Mouse (Mus musculus): Measurements from ENCODE around the gene Sh3bp4.
A peak's percentile ranks its signal among the peaks of the same experiment; 100 is the strongest.

Gene Sh3bp4

GRCm38 (mm10) chr1:89093696-89094095, 23.5 kb downstream of the Sh3bp4 start:
- no peak for DNase-seq (ENCODE audit: low spot score)

DNA sequence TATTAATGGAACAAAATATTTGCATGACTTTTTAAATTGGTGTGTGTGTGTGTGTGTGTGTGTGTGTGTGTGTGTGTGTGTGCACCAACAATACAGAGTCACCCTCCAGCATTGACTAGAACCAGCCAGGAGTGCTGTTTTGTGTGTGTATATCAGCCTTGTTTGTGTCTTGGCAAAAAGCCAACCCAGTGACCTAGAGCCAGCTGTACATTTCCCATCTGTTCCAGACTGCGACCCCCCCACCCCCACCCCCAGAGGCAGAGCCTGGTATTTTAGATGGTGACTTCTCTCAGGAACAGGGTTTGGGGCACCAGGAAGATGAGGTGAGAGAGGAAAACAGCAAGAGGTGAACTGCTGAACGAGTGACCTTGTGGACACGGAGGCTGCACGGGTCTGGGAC, 24.2 kb downstream of the Sh3bp4 start:
- no peak for DNase-seq (ENCODE audit: low spot score)

- DNase-seq (ENCODE audit: low spot score), result no peak
Observed at GRCm38 (mm10) chr1:89095642-89096424, 25.6 kb downstream of the Sh3bp4 start.

- no peak for DNase-seq (ENCODE audit: low spot score)
Observed at GRCm38 (mm10) chr1:89102231-89103003, 32.2 kb downstream of the Sh3bp4 start.

DNA sequence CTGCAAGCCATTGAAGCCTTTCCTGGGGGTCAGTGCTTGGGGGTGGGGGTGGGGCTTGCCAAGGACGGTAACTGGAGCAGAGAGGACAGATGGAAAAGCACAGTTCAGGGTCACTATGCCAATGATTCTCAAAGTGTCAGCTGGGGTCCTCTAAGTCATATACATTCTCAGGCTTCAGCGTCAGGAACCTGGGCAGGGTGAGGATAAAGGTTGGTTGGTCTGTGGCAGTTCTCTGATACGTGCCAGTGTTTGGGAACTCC, 32.7 kb downstream of the Sh3bp4 start:
- no peak for DNase-seq (ENCODE audit: low spot score)

- DNase-seq (ENCODE audit: low spot score), result no peak
Observed at GRCm38 (mm10) chr1:89103505-89103904, 33.3 kb downstream of the Sh3bp4 start.

DNA sequence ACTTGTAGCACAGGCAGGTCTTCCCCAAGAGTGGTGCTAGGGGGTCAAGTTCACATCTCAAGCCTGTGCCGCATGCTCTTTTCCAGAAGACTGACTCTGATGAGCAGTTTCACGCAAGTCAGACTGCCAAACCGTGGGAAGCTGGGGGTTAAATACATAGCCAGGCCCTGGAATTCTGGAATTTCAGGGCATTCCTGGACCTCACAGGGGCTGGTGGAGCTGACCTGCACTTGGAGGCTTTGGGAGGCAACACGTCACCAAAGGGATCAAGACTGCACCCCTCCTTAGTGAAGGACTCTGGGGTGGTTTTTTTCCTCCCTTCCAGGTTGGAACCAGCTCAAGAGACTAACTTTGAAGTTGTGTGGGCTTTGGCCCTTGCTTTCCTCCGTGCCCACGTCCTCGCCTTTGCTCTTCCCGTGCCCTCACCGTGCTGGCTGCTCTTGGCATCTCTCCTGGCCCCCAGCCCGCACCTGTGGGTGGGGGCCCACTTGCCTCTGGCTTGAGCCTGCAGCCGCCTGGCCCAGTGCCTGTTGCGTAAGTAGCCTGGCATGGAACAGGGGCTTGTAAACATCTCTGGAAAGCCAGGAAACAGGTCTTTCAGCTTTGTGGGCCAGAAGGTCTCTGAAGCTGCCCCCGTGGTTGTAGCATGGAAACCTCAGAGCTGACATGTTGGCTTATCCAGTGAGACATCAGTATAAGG, 34.0 kb downstream of the Sh3bp4 start:
- peak; percentile 45 for DNase-seq (ENCODE audit: low spot score)

DNA sequence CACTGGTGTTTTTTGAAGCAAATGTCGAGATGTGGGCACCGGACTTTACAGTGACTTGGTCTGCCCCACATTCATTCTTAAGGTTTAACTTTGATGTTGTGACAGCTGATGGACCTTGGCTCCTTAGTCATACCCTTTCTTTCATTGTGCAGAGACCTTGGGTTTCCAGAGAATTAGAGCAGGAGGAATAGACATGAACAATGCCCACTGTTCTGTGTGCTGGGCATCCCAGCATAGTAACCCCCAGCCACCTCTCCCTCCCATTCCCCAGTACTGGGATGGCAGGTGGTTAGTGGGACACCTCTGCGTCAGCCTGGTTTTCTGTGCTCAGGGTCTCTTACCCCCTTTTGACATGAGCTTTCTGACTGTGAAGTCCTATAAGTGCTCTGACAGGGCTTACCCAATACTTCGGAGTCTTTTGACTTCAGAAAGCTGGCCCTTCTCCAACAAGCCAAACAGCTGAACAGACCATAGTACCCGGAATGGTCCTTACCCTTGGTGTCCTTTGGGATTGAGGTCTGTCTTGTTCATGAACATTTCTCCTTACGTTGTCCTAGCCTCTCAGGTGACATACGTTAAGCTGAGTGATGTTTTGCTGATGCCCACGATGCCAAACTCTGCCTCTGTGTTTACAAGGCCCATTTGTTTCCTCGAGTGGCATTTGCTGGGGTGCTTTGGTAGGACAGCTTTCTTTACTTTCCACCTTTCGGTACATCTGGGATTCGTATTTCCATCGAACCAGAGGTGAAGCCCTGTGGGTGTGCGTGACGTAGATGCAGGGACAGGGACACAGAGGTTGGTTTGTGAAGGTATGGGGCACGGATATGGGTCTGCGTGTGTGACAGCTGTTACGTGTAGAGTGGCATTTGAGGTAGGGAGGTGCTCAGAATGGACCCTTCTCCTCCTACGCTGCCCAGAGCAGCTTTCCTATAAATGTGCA, 35.9 kb downstream of the Sh3bp4 start:
- DNase-seq (ENCODE audit: low spot score), result no peak

- no peak for DNase-seq (ENCODE audit: low spot score)
Observed at GRCm38 (mm10) chr1:89107466-89107865, 37.3 kb downstream of the Sh3bp4 start.

DNA sequence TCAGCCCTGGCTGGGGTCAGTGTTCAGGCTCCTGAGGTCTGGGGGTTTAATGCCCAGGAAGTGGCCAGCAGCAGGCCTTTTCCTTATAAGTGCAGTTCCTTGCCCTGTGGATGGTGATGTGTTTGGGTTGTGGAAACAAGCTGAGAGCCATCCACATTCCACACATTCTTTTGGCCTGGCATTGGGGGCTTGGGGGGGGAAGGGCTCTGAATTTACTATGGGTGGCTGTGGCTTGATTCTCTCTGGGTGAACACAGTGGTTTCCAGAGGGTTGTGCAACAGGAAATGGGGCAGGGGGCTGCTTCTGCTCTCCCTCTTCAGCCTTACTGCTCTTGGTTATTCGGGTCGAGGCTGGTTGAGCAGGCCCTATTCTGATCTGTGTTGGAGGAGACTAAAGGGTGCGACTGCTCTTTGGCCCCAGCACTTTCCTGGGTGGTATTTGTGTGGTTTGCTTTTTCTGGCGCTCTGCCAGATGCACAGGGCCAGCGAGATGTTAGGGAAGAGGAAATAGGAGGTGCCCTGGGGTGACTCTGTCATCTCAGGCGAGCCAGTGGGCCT, 38.2 kb downstream of the Sh3bp4 start:
- no peak for DNase-seq (ENCODE audit: low spot score)

- no peak for DNase-seq (ENCODE audit: low spot score)
Observed at GRCm38 (mm10) chr1:89109767-89110166, 39.6 kb downstream of the Sh3bp4 start.

DNA sequence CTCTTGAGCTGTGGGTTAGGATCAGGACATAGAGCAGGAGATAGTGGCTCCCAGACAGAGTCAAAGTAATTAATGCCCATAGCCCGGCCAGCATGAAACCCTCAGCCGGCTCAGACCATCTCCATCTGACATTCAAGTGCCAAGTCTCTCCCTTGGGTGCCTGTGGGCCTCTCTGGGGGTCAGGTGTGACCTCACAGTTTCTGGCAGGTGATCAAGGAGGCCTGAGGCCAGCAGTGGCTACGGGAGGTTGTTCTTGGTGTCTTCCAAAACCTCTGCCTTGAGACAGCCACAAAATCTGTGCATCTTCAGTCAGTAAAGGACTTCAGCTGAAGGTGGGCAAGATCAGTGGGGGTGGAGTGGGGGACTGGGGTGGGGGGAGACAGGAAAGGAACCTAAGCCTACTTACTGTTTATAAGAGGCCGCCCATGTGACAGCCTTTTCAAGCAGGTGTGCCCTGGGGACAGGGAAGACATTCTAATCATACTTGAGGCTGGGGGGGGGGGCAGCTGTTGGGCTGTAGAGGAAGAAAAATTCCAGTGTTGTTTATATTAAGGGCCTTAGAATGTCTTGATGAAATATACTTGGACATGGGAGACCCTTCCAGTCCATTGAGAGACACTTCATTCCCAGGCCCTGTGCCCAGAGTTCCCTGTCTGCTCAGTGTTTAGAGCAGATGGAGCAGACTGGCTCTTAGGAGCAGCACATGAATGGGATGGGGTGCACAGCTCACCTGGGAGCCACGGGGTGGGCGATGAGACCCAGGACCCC, 40.7 kb downstream of the Sh3bp4 start:
- DNase-seq (ENCODE audit: low spot score), result no peak

DNA sequence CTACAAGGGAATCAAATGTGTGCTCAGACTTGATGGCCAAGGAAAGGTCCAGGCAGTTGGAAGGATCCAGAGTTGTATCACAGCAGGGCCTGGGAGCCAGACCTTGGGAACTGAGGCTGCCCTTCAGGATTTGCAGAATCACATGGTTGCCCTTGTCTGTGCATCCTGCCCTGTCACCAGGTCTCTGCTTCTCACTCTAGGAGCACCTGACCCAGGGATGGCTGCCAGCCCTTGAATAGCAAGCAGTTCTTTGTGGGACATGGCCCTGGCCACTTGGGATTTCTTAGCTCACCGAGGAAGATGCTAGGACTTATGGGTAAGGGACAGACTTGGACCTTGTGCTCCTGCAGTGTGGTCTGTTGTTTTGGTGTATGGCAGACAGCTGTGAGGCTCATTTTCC, 42.3 kb downstream of the Sh3bp4 start:
- no peak for DNase-seq (ENCODE audit: low spot score)

DNA sequence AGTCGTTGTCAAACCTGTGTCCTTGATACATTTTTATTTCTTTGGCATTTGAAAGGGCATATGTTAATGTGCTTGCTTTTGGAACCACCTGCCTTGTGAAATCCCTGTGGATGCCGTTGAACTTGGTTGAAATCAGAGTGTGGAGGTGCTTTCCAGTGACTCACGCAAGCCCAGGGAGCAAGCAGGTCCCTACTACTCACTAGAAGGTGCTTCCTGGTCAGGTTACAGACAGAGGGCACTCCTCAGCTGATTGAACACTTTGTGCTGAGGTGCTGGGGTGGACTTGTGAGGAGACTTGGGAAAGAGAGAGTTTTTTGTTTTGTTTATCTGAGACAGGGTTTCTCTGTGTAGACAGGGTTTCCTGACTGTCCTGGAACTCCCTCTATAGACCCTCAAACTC, 43.5 kb downstream of the Sh3bp4 start:
- DNase-seq (ENCODE audit: low spot score), result no peak

GRCm38 (mm10) chr1:89117062-89117461, 46.8 kb downstream of the Sh3bp4 start:
- DNase-seq (ENCODE audit: low spot score), result no peak

GRCm38 (mm10) chr1:89118076-89118475, 47.9 kb downstream of the Sh3bp4 start:
- DNase-seq (ENCODE audit: low spot score), result no peak

DNA sequence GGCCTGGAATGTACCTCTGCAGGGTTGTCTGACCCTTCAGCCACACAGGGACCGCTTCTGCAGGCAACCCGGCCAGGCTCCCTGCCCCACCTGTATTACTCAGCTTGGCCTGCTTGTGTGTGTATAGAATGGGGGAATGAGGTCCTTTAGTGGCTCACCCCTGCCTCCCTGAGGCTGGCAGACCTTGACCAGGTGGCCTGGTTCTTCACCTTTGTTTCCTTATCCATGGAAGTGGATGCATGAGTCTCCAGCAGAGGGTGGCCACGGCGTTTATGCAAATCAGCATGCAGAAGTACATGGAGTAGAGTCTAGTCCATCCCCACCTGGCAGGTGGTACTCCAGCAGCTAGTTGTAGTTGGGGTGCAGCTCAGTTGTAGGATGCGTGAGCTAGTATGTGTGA, 48.6 kb downstream of the Sh3bp4 start:
- DNase-seq (ENCODE audit: low spot score), result no peak

- no peak for DNase-seq (ENCODE audit: low spot score)
Observed at GRCm38 (mm10) chr1:89120290-89120689, 50.1 kb downstream of the Sh3bp4 start.

GRCm38 (mm10) chr1:89121466-89121865, 51.3 kb downstream of the Sh3bp4 start:
- no peak for DNase-seq (ENCODE audit: low spot score)

DNA sequence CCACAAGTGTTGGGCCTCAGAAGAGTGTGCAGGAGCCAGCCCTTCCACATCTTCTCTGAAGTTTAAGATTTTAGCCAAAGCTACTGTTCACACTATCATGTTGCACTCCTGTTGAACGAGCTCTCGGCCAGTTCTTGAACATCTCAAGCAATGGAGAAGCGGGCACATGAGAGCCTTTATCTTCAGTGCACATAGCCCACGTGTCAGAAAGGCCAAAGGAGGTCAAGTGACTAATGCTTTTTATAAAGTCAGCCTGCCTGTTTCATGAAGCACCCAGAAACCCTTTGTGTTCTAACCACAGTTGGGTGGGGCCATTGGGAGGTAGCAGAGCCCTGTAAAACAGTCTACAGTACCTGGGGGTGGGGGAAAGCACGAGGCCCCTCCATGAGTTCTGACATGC, 52.2 kb downstream of the Sh3bp4 start:
- DNase-seq (ENCODE audit: low spot score), result no peak

DNA sequence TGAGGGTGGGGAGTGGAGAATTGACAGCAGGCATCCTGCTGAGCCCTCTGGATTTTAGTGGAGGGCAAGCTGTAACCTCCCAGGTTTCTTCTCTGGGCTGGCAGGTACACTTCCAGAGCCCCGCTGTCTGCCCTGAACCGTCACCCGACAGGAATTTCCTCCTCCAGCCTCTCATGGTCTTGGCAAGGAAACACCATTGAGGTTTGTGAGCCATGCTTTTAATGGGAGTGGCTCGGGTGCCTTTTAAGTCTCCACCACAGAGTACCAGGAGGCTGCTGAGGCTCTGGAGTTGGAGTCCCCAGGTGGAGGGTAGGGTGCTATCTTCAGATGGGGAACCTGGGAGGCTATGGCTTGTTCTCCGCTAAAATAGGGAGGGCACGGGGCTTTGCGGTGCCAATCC, 53.9 kb downstream of the Sh3bp4 start:
- no peak for DNase-seq (ENCODE audit: low spot score)
